Mouse (Mus musculus) myocyte (in vitro differentiated cells): ENCODE data around the gene Nrp1. TPM values are rescaled to one million over a fixed set of nuclear protein-coding genes. Genes with fewer than 3 reads are reported as not detected.

Experiments
- H3K27me3 ChIP-seq: one replicate; pipeline ENCODE4 v1.6.1; 2011; ENCODE audit not compliant: control insufficient read depth, insufficient read depth, insufficient read length
- H3K36me3 ChIP-seq: one replicate; pipeline ENCODE4 v1.6.1; 2011; ENCODE audit not compliant: control insufficient read depth, insufficient read depth
- H3K4me2 ChIP-seq: one replicate; pipeline ENCODE4 v1.6.1; 2011; ENCODE audit warnings: low read depth, control low read depth
- H3K4me3 ChIP-seq: one replicate; pipeline ENCODE4 v1.5.1; 2011; ENCODE audit warnings: mild to moderate bottlenecking, control low read depth, moderate library complexity
- H3K79me2 ChIP-seq: one replicate; pipeline ENCODE4 v1.6.1; 2011; ENCODE audit not compliant: control insufficient read depth, insufficient read depth
- H3ac ChIP-seq: one replicate; pipeline ENCODE4 v1.6.1; 2011; ENCODE audit not compliant: control insufficient read depth, insufficient read length
- CEBPB ChIP-seq: IDR thresholded peaks from 2 replicates; pipeline ENCODE4 v1.6.1; 2011; ENCODE audit warnings: mild to moderate bottlenecking, moderate library complexity; ENCODE audit not compliant: poor library complexity, insufficient read depth, severe bottlenecking
- E2F4 ChIP-seq: IDR thresholded peaks from one replicate; pipeline ENCODE4 v1.6.1; 2011; ENCODE audit warnings: mild to moderate bottlenecking, control low read depth, moderate library complexity; ENCODE audit not compliant: insufficient read depth
- MAX ChIP-seq: IDR thresholded peaks from one replicate; pipeline ENCODE4 v1.6.1; 2011; ENCODE audit warnings: low read depth, mild to moderate bottlenecking, control low read depth
- MYOD1 ChIP-seq, 3 experiments: IDR thresholded peaks; one replicate each; pipeline ENCODE4 v1.6.1; 2011; ENCODE audit warnings: control low read depth in 2 of 3, low read depth in 2 of 3, mild to moderate bottlenecking in 2 of 3, moderate library complexity in 1 of 3; ENCODE audit not compliant: insufficient read length in 2 of 3, control insufficient read depth in 1 of 3
- MYOG ChIP-seq, 3 experiments: IDR thresholded peaks; one replicate each; pipeline ENCODE4 v1.6.1; 2011; ENCODE audit warnings: control low read depth in 2 of 3, low read depth in 2 of 3, mild to moderate bottlenecking in 2 of 3; ENCODE audit not compliant: insufficient read length in 2 of 3, control insufficient read depth in 1 of 3, insufficient read depth in 1 of 3
- POLR2A ChIP-seq: IDR thresholded peaks from one replicate; pipeline ENCODE4 v1.6.1; 2011; ENCODE audit warnings: low read depth, mild to moderate bottlenecking, control low read depth, moderate library complexity; ENCODE audit not compliant: insufficient read length
- POLR2AphosphoS2 ChIP-seq: IDR thresholded peaks from one replicate; pipeline ENCODE4 v1.6.1; 2011; ENCODE audit warnings: low read depth, control low read depth; ENCODE audit not compliant: insufficient read length
- REST ChIP-seq: IDR thresholded peaks from one replicate; pipeline ENCODE4 v1.6.1; 2011; ENCODE audit warnings: mild to moderate bottlenecking, control low read depth, moderate library complexity; ENCODE audit not compliant: insufficient read depth, insufficient read length
- SRF ChIP-seq: IDR thresholded peaks from one replicate; pipeline ENCODE4 v1.6.1; 2011; ENCODE audit warnings: low read depth; ENCODE audit not compliant: control insufficient read depth, insufficient read length
- TCF12 ChIP-seq: IDR thresholded peaks from one replicate; pipeline ENCODE4 v1.6.1; 2011; ENCODE audit warnings: mild to moderate bottlenecking, control low read depth; ENCODE audit not compliant: poor library complexity, insufficient read depth, severe bottlenecking
- TCF3 ChIP-seq: IDR thresholded peaks from one replicate; pipeline ENCODE4 v1.6.1; 2011; ENCODE audit warnings: low read depth, control low read depth; ENCODE audit not compliant: insufficient read length
- USF1 ChIP-seq: IDR thresholded peaks from one replicate; pipeline ENCODE4 v1.6.1; 2011; ENCODE audit warnings: low read depth, mild to moderate bottlenecking, control low read depth, moderate library complexity
- polyA plus RNA-seq: library from polyadenylated mRNA; unstranded; fragments of >200 nt; fragmentation: generic; extraction: Trizol; gene quantifications from one replicate; pipeline ENCODE4 v1.2.1, GENCODE M21; 2012; ENCODE audit warnings: missing spikeins

Gene Nrp1
- 12.7 TPM for polyA plus RNA-seq

GRCm38 (mm10) chr8:128358406-128358755 is at the start of gene Nrp1:
TSS of gene Nrp1 (plus strand) at chr8:128358604.
- peaks cover 29% of the 10 kb centered on the region for H3K79me2 ChIP-seq
- H3K4me2 ChIP-seq, result peak within 1 kb of the TSS; percentile 81
- no peak for TF ChIP-seq E2F4
- no peak for TF ChIP-seq MYOD1 (IDR thresholded peaks at IDR 0.05; ENCODE audit: control insufficient read depth in 1 of 3, insufficient read length in 2 of 3, low read depth in 2 of 3)
- TF ChIP-seq POLR2A, result no peak
- no peak for TF ChIP-seq MYOG (IDR thresholded peaks at IDR 0.05; ENCODE audit: control insufficient read depth in 1 of 3, insufficient read depth in 1 of 3, insufficient read length in 2 of 3, low read depth in 2 of 3)
- no peak for TF ChIP-seq POLR2AphosphoS2
- TF ChIP-seq USF1, result no peak
- H3K4me3 ChIP-seq, result peak within 1 kb of the TSS; percentile 80
- peak within 1 kb of the TSS; percentile 68 for H3ac ChIP-seq
- no peaks in the 10 kb centered on the region for H3K36me3 ChIP-seq
- no peaks in the 10 kb centered on the region for H3K27me3 ChIP-seq

GRCm38 (mm10) chr8:128320797-128321196 is 37.6 kb upstream of the Nrp1 start:
- Histone ChIP-seq H3K27me3 (no peaks in the 10 kb centered on the region), H3K79me2 (no peaks in the 10 kb centered on the region), H3K4me2 (no peak overlapping the region), H3K36me3 (no peaks in the 10 kb centered on the region), H3ac (no peak overlapping the region), H3K4me3 (no peak overlapping the region)
- TF ChIP-seq POLR2AphosphoS2 (no peak), TCF12 (no peak), MYOG (IDR thresholded peaks at IDR 0.05; ENCODE audit: control insufficient read depth in 1 of 3, insufficient read depth in 1 of 3, insufficient read length in 2 of 3, low read depth in 2 of 3) (no peak)

- H3ac ChIP-seq, result no peak overlapping the region
- TF ChIP-seq E2F4 (no peak), USF1 (no peak), SRF (no peak), MYOG (IDR thresholded peaks at IDR 0.05; ENCODE audit: control insufficient read depth in 1 of 3, insufficient read depth in 1 of 3, insufficient read length in 2 of 3, low read depth in 2 of 3) (no peak), POLR2AphosphoS2 (no peak), TCF3 (no peak), POLR2A (no peak), MAX (no peak), REST (no peak), CEBPB (no peak), MYOD1 (IDR thresholded peaks at IDR 0.05; ENCODE audit: control insufficient read depth in 1 of 3, insufficient read length in 2 of 3, low read depth in 2 of 3) (no peak), TCF12 (no peak)
- H3K36me3 ChIP-seq, result no peaks in the 10 kb centered on the region
- no peaks in the 10 kb centered on the region for H3K79me2 ChIP-seq
- H3K4me2 ChIP-seq, result no peak overlapping the region
- H3K4me3 ChIP-seq, result no peak overlapping the region
- H3K27me3 ChIP-seq, result no peaks in the 10 kb centered on the region
These were observed 31.1 kb upstream of the Nrp1 start for GRCm38 (mm10) chr8:128327281-128327680.

GRCm38 (mm10) chr8:128327922-128328321 is 30.5 kb upstream of the Nrp1 start:
- Histone ChIP-seq H3K4me2 (no peak overlapping the region), H3K36me3 (no peaks in the 10 kb centered on the region), H3K27me3 (no peaks in the 10 kb centered on the region), H3ac (no peak overlapping the region), H3K4me3 (no peak overlapping the region), H3K79me2 (no peaks in the 10 kb centered on the region)
- TF ChIP-seq MYOD1 (IDR thresholded peaks at IDR 0.05; ENCODE audit: control insufficient read depth in 1 of 3, insufficient read length in 2 of 3, low read depth in 2 of 3) (no peak), TCF3 (no peak), USF1 (no peak), CEBPB (no peak), POLR2AphosphoS2 (no peak), E2F4 (no peak), POLR2A (no peak), SRF (no peak), MAX (no peak), TCF12 (no peak)

- no peak overlapping the region for H3ac ChIP-seq
- no peak overlapping the region for H3K4me2 ChIP-seq
- TF ChIP-seq MAX, result no peak
- no peak for TF ChIP-seq E2F4
- no peak for TF ChIP-seq MYOG (IDR thresholded peaks at IDR 0.05; ENCODE audit: control insufficient read depth in 1 of 3, insufficient read depth in 1 of 3, insufficient read length in 2 of 3, low read depth in 2 of 3)
- no peak for TF ChIP-seq REST
- TF ChIP-seq TCF3, result no peak
- no peak for TF ChIP-seq SRF
- TF ChIP-seq CEBPB, result no peak
- TF ChIP-seq TCF12, result no peak
- no peak for TF ChIP-seq POLR2A
- no peaks in the 10 kb centered on the region for H3K79me2 ChIP-seq
- H3K36me3 ChIP-seq, result no peaks in the 10 kb centered on the region
- no peaks in the 10 kb centered on the region for H3K27me3 ChIP-seq
- H3K4me3 ChIP-seq, result no peak overlapping the region
These were observed 28.9 kb upstream of the Nrp1 start for GRCm38 (mm10) chr8:128329502-128329901.
